Mouse (Mus musculus) embryo, embryonic 10.5 days (tissue): ENCODE measurements around the gene Auts2.
A peak's percentile ranks its signal among the peaks of the same experiment; 100 is the strongest.

Source experiments
- DNase-seq: peaks from one replicate; pipeline ENCODE4 v3.0.0-alpha.2; 2015; ENCODE audit warnings: low spot score

Auts2 gene

DNA sequence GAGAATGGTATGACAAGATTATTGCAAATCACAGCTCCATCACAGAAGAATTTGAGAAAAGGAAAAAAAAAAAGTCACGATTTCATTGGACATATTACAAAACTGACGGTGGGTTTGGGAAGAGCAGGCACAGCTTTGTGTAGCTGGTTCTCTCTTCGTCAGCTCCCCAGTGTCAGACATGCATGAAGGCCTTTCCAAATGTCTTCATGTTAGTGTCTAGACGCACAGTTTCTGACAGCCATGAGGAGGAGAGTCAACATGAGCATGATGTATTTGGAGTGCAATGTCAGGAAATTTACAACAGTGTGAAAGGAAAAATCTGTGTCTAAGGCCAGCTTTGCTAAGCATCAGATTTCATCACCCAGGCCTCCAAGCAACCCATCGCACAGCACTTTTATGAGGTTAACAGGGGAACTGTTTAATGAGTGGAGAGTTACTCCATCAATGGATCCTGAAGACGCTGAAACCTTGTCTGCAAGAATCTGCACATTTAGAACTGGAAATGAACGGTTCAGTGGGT, 534.4 kb downstream of the Auts2 start:
- DNase-seq = peak; percentile 15

DNA sequence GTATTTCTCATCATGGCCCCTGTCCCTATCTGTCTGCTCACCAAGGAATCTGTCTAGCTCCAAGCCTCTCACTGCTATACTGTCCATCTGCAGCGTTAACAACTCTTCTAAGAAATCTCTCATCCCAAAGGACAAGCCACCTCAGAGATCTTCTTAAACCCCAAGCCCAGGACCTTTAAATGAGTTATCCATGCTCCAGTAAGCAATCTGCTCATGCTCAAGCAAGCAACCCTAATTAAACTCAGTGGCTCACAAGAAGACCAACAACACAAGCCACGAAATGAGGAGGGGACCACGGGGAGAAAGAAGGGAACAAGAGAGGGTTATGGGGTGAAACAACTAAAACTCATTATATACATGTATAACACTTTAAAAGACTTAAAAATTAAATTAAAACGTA, 535.2 kb downstream of the Auts2 start:
- DNase-seq = no peak

DNA sequence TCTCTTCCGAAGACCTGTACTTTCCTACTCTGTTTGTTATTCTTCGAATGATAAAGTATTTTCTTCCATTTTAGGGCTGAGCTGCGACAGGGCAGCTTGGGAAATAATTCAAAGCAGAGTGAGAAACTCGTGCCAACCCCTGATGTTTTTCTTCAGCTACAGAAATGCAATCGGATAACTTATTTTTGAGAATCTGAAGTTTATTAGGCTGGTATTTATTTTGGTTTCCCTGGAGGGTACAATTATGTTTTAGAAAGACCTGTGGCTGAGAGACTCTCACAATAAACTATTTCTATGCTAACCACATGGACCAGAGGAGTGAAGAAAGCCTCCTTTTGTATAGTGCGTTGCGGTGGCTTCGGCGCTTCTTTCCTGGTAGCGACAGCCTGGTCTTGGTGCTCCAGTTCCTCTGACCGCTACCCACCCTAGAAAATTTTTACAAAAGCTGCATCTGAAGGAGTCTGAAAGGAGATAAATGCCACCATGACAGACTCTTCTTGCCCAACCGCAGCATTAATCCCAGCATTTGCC, 550.4 kb downstream of the Auts2 start:
- peak; percentile 31 for DNase-seq

DNA sequence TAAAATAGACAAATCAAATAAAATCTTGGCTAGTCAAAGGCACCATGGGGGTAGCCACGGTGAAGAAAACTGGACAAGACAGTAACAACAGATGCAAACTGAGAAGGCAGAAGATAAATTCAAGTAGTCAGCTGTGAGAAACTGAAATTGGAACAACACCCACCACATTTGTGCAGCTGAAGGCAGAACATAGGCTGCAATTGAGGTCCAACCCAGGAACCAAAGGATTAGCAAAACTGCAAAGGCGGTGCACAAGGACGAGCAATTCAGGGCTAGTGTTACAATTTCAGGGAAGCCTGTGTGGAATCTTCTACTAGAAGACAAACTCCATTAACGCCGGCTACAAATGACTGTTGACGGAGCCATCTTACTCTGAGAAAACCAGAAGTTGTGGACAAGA, 550.9 kb downstream of the Auts2 start:
- DNase-seq = no peak

DNA sequence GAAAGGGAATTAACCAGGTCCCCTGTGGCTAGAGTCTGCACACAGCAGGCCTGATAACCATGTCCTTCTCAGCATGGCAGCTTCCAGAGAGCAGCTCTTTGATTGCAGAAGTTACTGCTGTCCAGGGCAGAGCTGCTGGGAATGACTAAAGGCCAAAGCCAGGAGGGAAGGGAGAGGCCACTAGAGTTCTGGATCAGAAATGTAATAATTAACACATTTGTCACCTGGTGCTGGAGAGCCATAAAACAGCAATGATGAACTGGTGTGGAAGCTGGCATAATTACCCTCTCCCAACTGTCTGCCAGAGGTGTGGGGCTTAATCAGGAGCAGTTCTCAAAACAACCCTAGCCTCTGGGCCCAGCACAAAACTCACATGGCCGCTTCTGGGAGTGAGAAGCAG, 552.6 kb downstream of the Auts2 start:
- no peak for DNase-seq

DNA sequence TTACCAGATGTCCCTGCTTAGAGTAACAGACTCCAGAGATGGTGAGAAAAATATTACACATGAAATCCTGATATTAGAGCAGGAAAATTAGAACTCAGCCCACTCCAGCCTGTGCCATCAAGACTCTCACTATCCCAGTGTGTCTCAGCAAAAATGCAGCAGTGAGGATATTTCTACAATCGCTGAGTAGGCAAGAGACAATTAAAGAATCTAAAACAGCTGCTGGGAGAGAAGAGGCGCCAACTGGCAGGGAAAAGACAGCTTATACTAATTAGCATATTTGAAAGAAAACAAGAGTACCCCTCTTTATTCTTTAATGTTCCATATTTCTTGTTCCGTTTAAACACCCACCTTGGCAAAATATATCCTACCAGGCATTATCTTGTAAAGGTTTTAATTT, 561.7 kb downstream of the Auts2 start:
- DNase-seq = no peak

DNA sequence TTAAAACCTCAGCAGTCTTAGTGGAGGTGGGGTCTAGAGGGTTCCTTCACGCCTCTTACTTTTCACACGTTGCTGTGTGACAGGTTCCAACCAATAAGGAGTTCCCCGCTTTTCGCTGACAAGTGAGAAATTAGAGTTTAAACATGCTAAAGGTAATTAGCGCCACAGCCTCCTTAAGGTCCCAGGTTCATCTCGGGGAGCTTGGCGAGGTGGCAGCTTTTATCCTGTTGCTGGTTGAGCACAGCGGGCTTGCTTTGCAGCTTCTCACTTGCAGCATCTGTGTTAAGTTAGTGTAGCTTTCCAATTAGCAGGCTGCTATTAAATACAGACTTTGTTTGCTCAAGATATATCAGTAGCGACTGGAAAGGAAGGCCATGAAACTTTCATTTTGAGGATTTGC, 564.2 kb downstream of the Auts2 start:
- DNase-seq = peak; percentile 27

DNA sequence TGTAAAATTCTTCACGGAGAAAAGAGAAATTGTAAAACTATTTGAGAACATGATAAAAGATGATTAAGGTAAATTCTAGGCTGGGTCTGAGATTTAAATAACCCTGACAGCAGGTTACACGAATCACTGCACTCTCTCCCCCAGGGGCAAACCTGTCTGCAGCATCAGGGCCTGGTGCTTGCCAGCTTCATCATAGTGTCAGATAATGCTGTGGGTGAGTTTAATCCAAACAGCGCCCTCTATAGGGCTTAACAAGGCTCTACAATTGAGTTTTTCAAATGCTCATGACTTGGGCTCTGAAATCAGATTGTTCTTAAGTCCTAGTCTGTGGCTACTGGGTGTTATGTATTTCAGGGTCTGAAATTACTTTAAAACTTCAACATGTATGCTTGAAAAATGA, 565.6 kb downstream of the Auts2 start:
- DNase-seq = no peak

DNA sequence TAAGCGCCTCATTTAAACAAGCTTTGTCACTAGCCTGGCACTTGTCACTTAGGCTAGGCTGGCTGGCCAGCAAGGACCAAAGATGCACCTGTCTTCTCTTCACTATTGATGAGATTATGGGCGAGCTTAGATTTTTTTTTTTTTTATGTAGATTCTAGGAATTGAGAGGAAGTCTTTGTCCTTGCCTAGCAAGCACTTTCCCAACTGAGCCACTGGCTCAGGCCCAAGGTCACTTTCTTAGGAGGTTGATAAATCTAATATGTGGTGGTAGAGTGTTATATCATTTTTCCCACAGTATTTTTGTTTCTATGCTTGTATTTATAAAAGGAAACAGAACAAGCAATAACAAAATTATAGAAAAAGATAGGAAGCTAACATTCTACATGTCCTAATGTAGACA, 571.2 kb downstream of the Auts2 start:
- DNase-seq = no peak

DNA sequence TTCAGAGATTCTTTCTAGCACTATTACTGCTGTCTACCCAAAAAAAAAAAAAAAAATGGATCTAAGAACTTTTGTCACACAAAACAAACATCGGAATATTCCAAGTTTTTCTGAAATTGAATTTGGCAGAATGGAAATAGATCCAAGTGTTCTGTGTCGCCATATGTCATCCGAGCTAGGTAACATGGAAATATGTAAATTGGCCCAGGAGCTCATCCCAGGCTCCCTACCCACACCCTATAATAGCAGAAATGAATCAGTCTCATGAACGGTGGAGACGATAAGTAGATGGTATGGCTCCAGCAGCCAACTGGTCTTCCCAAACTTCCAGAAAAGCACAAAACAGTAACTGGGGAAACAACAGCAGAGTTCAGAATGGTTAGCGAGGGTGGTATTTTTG, 577.6 kb downstream of the Auts2 start:
- no peak for DNase-seq

DNA sequence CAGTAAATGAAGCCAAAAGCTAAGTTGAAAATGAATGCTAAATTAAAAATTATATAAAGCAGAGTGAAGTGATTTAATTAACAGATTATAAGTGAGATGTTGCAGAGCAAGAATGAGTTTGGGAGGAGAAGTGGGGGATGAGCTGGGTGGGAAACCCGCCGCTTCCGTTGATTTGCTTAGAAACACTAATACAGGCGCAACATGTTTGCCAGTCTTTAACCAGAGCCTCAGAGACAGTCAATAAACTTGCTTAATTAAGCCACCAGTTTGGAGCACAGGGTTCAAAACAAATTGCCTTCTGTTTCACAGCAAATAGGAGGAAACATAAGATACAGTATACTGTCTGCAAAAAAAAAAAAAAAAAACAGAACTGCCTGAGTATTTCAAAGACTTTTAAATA, 579.6 kb downstream of the Auts2 start:
- no peak for DNase-seq

DNA sequence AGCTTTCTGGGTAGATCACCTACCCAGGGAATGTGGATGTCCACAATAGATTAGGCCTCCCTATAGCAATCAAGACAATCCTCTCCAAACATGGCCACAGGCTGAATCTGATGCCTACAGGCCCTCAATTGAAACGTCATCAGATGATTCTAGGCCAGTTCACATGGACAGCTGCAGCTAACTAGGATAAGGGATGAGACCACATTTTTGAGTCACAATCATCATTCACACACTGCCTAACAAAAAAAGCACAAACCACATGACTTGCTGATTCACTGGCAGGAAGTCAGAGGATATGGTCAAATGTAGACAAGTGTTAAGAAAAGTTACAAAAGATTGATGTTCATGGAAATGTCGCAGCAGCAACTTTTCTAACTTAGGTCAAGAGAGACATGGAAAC, 581.3 kb downstream of the Auts2 start:
- DNase-seq = no peak

DNA sequence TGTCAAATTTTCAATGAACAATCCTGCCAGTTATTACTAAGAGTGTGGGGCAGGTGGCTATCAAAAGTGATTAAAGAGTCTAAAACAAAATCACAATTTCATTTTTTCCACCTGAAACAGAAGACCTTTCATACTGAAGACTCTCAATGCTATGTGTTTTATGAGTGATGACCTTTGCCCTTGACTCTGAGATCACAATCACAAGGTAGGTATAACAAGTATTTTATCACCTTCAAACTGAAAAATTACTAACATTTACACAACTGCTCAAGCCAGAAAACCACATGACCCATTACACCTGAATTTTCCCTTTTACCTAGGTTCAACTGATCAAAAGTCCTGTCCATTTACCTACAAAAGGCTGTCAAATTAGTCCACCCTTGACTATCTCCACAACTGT, 582.7 kb downstream of the Auts2 start:
- DNase-seq = no peak

DNA sequence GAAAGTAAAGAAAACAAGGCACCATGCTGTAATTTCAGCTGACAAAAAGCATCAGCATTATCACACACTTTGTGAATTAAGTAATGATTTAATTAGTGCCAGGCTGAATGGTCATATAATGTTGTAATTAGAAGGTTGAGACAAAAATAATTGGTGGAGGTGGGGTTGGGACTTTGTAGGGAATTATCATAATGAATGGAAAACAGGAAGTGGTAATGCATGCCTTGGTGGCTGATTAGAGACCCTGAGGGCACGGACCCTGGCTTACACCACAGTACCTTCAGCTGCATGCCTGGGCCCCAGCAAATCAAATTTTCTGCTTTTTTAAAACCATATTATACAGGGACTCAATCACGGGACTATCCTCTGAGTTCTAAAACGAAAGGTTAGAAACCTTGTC, 586.1 kb downstream of the Auts2 start:
- no peak for DNase-seq

DNA sequence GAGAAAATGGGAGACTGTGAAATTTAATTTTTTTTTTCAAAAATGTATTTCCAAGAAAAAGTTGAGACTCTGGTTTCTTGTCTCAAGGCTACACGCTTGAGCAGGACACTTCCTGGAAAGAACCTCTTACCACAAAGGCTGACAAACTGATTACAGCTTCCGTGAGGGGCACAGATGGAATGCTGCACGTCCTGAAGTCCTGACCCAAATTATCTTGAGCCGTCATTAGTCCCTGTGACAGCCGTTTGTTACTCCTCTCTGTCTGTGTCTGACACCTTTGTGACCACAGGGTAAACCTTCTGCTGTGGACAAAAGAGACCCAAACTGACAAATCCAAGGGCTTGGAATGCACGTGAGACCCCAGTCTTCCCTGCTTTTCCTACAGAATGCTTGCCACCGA, 587.1 kb downstream of the Auts2 start:
- DNase-seq = peak; percentile 35

DNA sequence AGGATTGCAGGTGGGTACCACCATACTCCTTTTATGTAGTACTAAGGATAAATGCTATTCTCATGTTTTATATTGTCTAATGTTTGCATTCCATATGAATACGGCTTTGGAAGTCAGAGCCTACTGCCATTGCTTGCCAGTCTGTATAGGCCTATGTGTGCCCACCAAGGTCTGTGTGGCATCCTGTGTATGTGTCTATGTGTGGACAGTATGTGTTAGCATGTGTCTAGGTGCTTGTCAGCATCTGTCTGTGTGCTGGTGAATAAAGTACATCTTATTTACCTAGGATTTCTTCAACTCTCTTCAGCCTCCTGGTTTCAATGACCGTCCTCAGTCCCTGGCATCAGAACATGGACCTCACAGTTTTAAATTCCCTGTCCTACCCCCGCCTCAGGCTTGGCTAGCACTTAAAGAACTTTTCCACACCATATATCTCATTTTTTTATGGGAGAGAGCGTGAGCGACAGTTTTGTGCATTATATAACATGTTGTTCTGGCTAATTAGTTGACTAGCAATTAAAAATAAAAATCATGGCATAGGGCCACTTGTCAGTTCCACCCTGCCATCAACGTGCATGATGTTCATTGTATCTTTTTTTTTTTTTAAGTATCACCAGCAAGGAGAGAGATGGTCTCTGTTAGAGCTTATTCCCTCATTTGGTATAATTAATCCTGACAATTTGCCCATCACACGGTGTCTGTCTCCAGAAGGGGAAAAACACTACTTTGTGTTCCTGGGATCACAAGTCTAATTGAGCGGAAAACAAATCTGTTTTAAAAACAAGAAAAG, 587.7 kb downstream of the Auts2 start:
- DNase-seq = no peak

DNA sequence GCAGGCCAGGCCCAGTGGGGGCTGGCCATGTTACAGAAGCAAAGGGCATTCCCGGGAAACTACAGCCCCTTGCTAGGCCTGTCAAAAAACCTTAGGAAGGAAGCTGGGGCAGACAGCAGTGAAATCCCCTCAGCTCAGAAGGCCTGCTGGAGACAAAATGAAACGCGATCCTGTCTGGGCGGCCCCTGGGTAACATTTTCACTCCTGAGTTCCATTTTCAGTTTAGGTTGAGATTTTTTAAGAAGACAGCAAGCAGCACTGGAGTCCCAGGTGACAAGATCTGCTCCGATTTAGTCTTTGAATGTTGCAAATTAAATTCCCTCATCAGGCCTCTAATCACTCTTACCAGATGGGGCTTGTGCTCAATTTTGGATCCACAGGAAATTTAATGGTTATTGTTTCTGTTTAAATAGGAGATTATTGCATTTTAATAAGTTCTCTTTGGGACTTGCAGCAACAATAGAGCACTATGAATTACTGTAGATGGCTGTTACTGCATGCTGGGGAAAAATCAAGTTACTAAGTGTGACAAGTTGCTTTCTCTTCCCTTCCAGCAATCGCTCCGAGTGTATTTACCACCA, 594.5 kb downstream of the Auts2 start:
- peak; percentile 61 for DNase-seq

DNA sequence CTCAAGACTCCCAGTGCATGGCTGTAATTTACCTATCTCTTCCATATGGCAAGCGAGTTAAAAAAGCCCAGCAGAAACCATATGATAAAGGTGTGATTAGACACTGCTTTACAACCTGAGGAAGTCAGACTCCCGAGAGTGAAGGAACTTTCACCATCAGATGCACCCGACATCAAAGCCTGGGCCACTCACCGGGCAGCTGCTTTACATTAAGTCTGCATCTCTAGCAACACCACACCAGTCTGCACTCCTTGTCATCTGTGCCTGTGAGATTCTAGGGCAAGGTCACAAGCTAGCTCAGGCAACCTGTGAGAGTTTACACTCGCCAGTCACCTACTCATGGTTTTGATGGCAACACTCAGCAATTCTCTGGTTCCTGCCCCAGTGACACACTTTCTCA, 596.3 kb downstream of the Auts2 start:
- peak; percentile 62 for DNase-seq

DNA sequence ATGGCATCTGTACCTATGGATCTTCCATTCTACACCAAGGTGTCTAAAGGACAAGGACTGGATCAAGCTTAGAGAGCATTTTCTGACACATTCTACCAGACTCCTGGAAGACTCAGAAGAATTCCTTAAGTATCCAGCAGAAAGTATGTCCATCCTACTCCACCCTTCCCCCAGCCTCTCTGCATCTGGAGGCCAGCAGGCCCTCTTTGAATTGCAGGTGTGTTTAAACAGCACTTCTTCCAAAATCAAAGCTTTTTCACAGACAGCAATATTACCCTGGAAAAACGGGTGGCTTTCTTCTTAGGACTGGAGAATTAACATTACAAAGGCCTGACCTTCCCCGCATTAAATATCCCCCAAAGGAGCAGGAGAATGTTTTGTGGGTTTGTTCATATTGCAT, 598.4 kb downstream of the Auts2 start:
- no peak for DNase-seq

DNA sequence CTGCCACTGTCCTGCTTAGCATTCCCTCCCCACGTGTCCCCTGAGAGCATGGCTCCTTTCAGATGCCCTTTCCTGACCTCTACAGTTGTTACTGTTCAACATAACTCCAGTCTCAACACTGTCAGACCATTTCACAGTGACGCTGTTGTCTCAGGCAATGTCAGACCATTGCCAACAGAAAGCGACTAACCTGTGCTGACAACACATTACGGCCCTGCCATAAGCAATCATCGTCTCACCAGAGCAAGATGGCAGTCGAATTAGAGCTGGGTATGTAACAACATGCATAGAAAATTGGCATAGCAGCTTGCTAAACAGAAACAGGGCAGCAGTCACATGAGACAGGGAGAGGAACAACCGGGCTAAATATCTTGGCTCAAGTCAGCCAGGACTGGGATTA, 614.4 kb downstream of the Auts2 start:
- DNase-seq = no peak

DNA sequence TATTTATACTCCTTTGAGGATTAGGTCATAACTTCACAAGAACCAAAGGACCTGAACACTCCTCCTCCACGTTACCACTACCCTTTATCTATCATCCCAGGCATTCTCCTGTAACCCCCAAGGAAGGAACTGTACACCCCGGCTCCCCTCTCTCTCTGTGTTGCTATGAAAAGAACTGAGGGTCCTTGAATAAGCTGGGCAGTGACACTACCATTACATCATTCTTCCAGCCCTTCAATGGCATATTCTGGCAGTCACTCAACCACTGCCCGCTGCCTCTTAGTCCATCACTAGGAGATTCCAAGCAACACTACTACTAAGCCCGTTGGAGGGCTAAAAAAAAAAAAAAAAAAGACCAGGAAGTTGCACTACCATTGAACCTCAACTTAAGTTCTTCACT, 620.4 kb downstream of the Auts2 start:
- DNase-seq = no peak

DNA sequence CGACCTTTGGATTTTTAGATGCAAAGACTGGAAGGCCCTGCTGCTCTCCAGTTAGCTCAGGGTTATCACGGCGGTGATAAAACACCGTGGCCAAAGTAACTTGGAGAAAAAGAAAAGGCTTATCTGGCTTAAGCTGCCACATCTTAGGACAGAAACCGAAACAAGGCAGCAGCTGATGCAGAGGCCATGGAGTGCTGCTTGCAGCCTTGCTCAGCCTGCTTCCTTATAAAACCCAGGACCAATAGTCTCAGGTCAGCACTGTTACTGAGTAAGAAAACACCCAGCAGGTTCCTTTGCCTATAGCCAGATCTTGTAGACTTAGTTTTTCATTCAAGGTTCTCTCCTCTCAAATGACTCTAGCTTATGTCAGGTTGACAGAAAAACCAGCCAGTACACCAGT, 621.0 kb downstream of the Auts2 start:
- no peak for DNase-seq

DNA sequence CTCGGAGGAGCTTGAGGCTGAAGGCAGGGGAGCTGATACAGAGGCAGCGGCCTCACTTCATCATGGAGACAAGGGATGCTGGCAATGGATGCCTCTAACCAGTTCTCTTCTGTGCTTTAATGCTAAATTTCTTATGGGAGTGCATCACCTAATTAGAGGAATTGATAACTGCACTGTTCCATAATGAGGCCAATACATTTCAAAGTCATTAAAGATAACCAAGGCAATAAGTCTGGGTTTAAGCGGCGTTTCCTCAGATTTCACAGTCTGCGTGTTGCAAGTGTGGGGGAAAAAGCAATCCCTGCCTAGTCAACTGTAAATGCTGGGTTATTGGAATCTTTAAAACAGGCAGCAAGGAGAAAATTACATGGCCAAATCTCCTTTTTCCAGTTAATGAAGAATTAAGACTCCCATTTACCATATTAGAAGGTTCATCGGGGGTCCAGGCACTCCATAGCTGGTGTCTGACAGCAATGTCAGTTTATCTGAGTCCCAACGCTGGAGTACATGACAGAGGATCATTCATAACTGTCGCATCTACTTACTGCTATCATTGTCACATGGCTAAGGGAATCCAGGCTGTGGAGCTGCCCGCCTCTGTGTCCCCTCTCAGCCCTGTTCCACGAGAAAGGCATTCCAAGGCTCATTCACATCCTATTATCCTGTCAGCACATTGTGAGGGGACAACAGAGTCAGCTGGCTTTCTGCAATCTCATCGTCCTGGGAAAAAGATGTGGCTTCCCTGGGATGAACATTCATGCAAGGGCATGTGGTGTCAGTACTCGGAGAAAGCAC, 623.0 kb downstream of the Auts2 start:
- DNase-seq = peak; percentile 19
